16 mouse cellular contexts compared by ENCODE assay signal in genomic region chr8:33068468-33068867, GRCm38 (mm10).
DNase-seq lines count a peak whose midpoint lies in the region; ATAC-seq and TF ChIP-seq lines count a peak whose summit lies in the region.
"Had no signal": no experiment of that assay in that cellular context is flagged by ENCODE, and none has a peak within 500 bp of the region (broad histone marks: within the 10 kb centered on the region; RNA-seq: fewer than 3 reads in every experiment).

No protein-coding gene starts in this region.

- H3K4me3 ChIP-seq in kidney, postnatal 0 days (replicated peaks; ENCODE audit: low read depth, low read length) = no peak overlapping the region
- H3K4me3 ChIP-seq: hindbrain, embryonic 10.5 days; liver, embryonic 13.5 days; myocyte had no signal

- no peak for DNase-seq in kidney, postnatal 0 days (ENCODE audit: low spot score)
- no peak for DNase-seq in kidney, adult 11 months
- peak; percentile 14 for DNase-seq in thymus, postnatal 4 days
- no peak for DNase-seq in thymus, postnatal 0 days (ENCODE audit: low spot score)
- peak; percentile 38 for DNase-seq in ZHBTc4 (ENCODE audit: low read depth, low spot score)
- DNase-seq in right cerebral cortex, postnatal 25 days = no peak
- no peak for DNase-seq in heart, adult 18-20 months
- DNase-seq: adrenal gland, adult 8-10 months; cerebellum, postnatal 36 days; kidney, postnatal 14 days; liver, embryonic 13.5 days; thymus, adult 18-20 months had no signal

- H3K4me1 ChIP-seq in kidney, postnatal 0 days (replicated peaks; ENCODE audit: insufficient read depth, low read length) = no peaks in the 10 kb centered on the region
- H3K4me1 ChIP-seq: hindbrain, embryonic 10.5 days; liver, embryonic 13.5 days had no signal

- no peak overlapping the region for H3K4me2 ChIP-seq in kidney, postnatal 0 days (ENCODE audit: low read length)
- H3K4me2 ChIP-seq: liver, embryonic 13.5 days; midbrain, embryonic 11.5 days had no signal

- peak; percentile 37; the same call in 1 of the 2 replicates for TF ChIP-seq CTCF in kidney, postnatal 0 days (IDR thresholded peaks at IDR 0.05; ENCODE audit: low read depth)

- 89% methylated on average over 5 of the region's 5 CpGs for WGBS in kidney, postnatal 0 days

- no peak for ATAC-seq in kidney, postnatal 0 days (replicated peaks; ENCODE audit: low FRiP score, low read depth)
- ATAC-seq: intestine, embryonic 16.5 days had no signal

- no peaks in the 10 kb centered on the region for H3K27me3 ChIP-seq in kidney, postnatal 0 days (ENCODE audit: insufficient read depth, low read length)
- H3K27me3 ChIP-seq: liver, embryonic 13.5 days had no signal

- no peak overlapping the region for H3K9ac ChIP-seq in kidney, postnatal 0 days (ENCODE audit: low read depth, low read length)
- H3K9ac ChIP-seq: liver, embryonic 13.5 days had no signal

- H3K36me3 ChIP-seq in kidney, postnatal 0 days (ENCODE audit: insufficient read depth, low read length) = no peaks in the 10 kb centered on the region
- H3K36me3 ChIP-seq: hindbrain, embryonic 10.5 days; liver, embryonic 13.5 days had no signal

- no peaks in the 10 kb centered on the region for H3K9me3 ChIP-seq in kidney, postnatal 0 days (replicated peaks; ENCODE audit: low read length)
- H3K9me3 ChIP-seq: hindbrain, embryonic 10.5 days; liver, embryonic 13.5 days had no signal

- H3K27ac ChIP-seq in kidney, postnatal 0 days = no peak overlapping the region
- H3K27ac ChIP-seq: hindbrain, embryonic 10.5 days; liver, embryonic 13.5 days had no signal

Comparison
In these comparisons a context has a peak if more than half of its experiments do, and no peak if none do; other contexts are left out.
1. DNase-seq: peak in thymus, postnatal 4 days (single experiment) and ZHBTc4 (single experiment); none in kidney, postnatal 0 days (single experiment), kidney, adult 11 months (single experiment), thymus, postnatal 0 days (single experiment), right cerebral cortex, postnatal 25 days (single experiment) and heart, adult 18-20 months (0 of 2).